1 mouse cellular context compared by ENCODE assay signal in the genomic region with DNA sequence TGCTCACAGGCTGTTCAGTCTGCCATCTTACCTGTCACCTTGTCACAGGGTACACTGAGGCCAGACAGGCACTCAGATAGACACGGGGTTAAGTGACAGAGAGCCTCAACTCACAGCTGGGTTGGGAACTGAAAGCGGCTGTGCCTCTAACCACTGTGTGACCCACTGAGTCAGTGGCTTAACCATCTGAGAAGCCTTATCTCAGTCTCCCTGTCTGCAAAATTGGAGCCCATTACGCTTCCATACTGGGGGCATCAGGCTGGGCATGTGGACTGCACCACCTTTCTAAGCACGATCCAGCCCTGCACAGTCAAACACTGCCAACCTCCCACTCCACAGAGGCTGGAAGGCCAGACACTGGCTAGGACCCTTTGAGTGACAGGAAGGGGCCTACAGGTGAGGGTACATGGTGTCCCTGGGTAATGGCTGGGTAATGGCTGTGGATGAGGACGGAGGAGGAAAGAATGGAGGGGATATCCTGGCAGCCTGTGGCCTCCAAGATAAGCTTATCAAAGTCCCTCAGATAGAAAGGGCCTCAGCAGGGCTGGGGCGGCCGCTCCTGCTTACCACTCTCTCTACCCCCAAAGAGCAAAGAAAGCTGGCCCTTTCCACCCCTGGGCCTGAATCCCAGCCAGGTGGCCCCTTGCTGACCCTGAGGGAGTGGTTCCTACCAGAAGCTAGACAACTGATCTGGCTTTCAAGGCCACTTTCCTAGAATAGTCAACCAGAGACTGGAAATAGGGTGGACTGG.
TF ChIP-seq lines count a peak whose summit lies in the region.

No protein-coding gene starts in this region.

TF ChIP-seq in MEL, 35 proteins besides CTCF, POLR2A, EP300 and RAD21 (continued from another document):
- TF ChIP-seq CHD1 (IDR thresholded peaks at IDR 0.05; ENCODE audit: low read depth, low read length) (no peak), E2F4 (IDR thresholded peaks at IDR 0.05; ENCODE audit: borderline replicate concordance, low read depth, low read length) (no peak), NELFE (IDR thresholded peaks at IDR 0.05; ENCODE audit: low read depth, low read length) (no peak), TAL1 (IDR thresholded peaks at IDR 0.05; ENCODE audit: low read length) (peak; percentile 94), POLR2AphosphoS2 (IDR thresholded peaks at IDR 0.05; ENCODE audit: low read length) (no peak), ZC3H11A (IDR thresholded peaks at IDR 0.05; ENCODE audit: low read depth, low read length) (no peak), NRF1 (IDR thresholded peaks at IDR 0.05; ENCODE audit: insufficient read depth, low read depth, low read length, poor library complexity, severe bottlenecking) (no peak), JUND (IDR thresholded peaks at IDR 0.05; ENCODE audit: low read depth, low read length) (no peak), TCF12 (IDR thresholded peaks at IDR 0.05; ENCODE audit: low read depth, low read length) (peak; percentile 97), KAT2A (conservative IDR thresholded peaks at IDR 0.05; ENCODE audit: low read depth, low read length) (no peak)
